Mouse (Mus musculus) gonadal fat pad, adult 2 months (tissue): ENCODE data around the gene Olfr1358. TPM values are rescaled to one million over a fixed set of nuclear protein-coding genes. Genes with fewer than 3 reads are reported as not detected.

Experiments used
- DNase-seq: peaks from one replicate; pipeline ENCODE4 v3.0.0-alpha.2; 2012; ENCODE audit warnings: low read depth
- polyA plus RNA-seq: library from polyadenylated mRNA; depleted of rRNA; stranded (reverse); fragments of >200 nt; gene quantifications from 2 replicates; pipeline ENCODE4 v1.2.3, GENCODE M21; 2012; rRNA removed

The Olfr1358 gene
- polyA plus RNA-seq, 1 experiment = not detected

- no peak for DNase-seq
Observed at GRCm38 (mm10) chr10:78569686-78570085, 52.5 kb downstream of the Olfr1358 start.

Other genes with a start within 250 kb of the Olfr1358 start
- gene Agpat3, start 164.9 kb upstream of the Olfr1358 start, polyA plus RNA-seq = 625 and 807 TPM in 2 replicates
- 94.1 and 150 TPM in 2 replicates for gene Rrp1, start 104.4 kb upstream of the Olfr1358 start, polyA plus RNA-seq
- gene Cstb, start 91.8 kb upstream of the Olfr1358 start, polyA plus RNA-seq = 127 and 151 TPM in 2 replicates
- gene Pdxk, start 52.5 kb upstream of the Olfr1358 start, polyA plus RNA-seq = 55.9 and 68.6 TPM in 2 replicates
- gene Ilvbl, start 56.9 kb downstream of the Olfr1358 start, polyA plus RNA-seq = 57.2 and 63.0 TPM in 2 replicates
- gene Syde1, start 74.5 kb downstream of the Olfr1358 start, polyA plus RNA-seq = 22.7 and 30.0 TPM in 2 replicates
- not detected in 2 replicates for gene Olfr1357, start 100.6 kb downstream of the Olfr1358 start, polyA plus RNA-seq
- 0.11 TPM in 1 of 2 replicates, not detected in the other for gene Casp14, start 200.9 kb downstream of the Olfr1358 start, polyA plus RNA-seq
- gene Ccdc105, start 235.6 kb downstream of the Olfr1358 start, polyA plus RNA-seq = 0.05 and 0.39 TPM in 2 replicates